Mouse (Mus musculus) embryonic facial prominence, embryonic 10.5 days (tissue): ENCODE data around the gene Gm28729. TPM values are rescaled to one million over a fixed set of nuclear protein-coding genes. Genes with fewer than 3 reads are reported as not detected.
"Not testable (repeated sequence)": the region's sequence is repeated elsewhere in the genome, so short reads cannot be mapped to it uniquely, and the experiment has no call there.

Experiments used
- DNase-seq: peaks from one replicate; pipeline ENCODE4 v3.0.0-alpha.2; 2017; ENCODE audit warnings: low spot score
- H3K27ac ChIP-seq: fragments of 300-500 bp; sonication (generic); replicated peaks from 2 replicates; pipeline ENCODE4 v1.5.1; 2016; ENCODE audit warnings: mild to moderate bottlenecking
- H3K27me3 ChIP-seq: fragments of 300-500 bp; sonication (generic); replicated peaks from 2 replicates; pipeline ENCODE4 v1.6.1; 2016; ENCODE audit warnings: low read depth, mild to moderate bottlenecking; ENCODE audit not compliant: poor library complexity, severe bottlenecking
- H3K36me3 ChIP-seq: fragments of 300-500 bp; sonication (generic); replicated peaks from 2 replicates; pipeline ENCODE4 v1.6.1; 2016; ENCODE audit warnings: mild to moderate bottlenecking, moderate library complexity
- H3K4me1 ChIP-seq: fragments of 300-500 bp; sonication (generic); 2 replicates; pipeline ENCODE4 v1.6.1; 2016
- H3K4me3 ChIP-seq: fragments of 300-500 bp; sonication (generic); 2 replicates; pipeline ENCODE4 v1.5.1; 2016; ENCODE audit warnings: mild to moderate bottlenecking, moderate library complexity
- H3K9me3 ChIP-seq: fragments of 300-500 bp; sonication (generic); 2 replicates; pipeline ENCODE4 v1.6.1; 2016; ENCODE audit warnings: mild to moderate bottlenecking
- WGBS: fragments of 180-500 bp; shearing (Covaris S2); methylation state at CpG from one replicate; pipeline ENCODE4 v1.1.7; 2016; 5-methylcytosine and 5-hydroxymethylcytosine counted together
- polyA plus RNA-seq: library from polyadenylated mRNA; unstranded; fragments of >200 nt; fragmentation: Nextera tagmentation; extraction: Ambion mirVana; gene quantifications from 2 replicates; pipeline ENCODE4 v1.2.1, GENCODE M21; 2016

The Gm28729 gene
- polyA plus RNA-seq, 1 experiment from 2014 or later = not detected

- H3K27me3 ChIP-seq = no peaks in the 10 kb centered on the region
- peak; percentile 77 for DNase-seq
- H3K36me3 ChIP-seq = peaks cover 7% of the 10 kb centered on the region
- H3K9me3 ChIP-seq = no peaks in the 10 kb centered on the region
- peak overlapping the region; percentile 53 for H3K4me3 ChIP-seq
- peaks cover 13% of the 10 kb centered on the region for H3K4me1 ChIP-seq
- peak overlapping the region; percentile 76 for H3K27ac ChIP-seq
- WGBS = 32% methylated on average over 37 of the region's 37 CpGs
Measured at GRCm38 (mm10) chr9:96536895-96537614, 12.0 kb upstream of the Gm28729 start.

GRCm38 (mm10) chr9:96536093-96536492 lies 11.0 kb upstream of the Gm28729 start:
- peaks cover 13% of the 10 kb centered on the region for H3K4me1 ChIP-seq
- not testable (repeated sequence) for H3K27ac ChIP-seq, H3K27me3 ChIP-seq, H3K9me3 ChIP-seq, H3K4me3 ChIP-seq, H3K36me3 ChIP-seq, DNase-seq
- WGBS = 89% methylated on average over 4 of the region's 4 CpGs

GRCm38 (mm10) chr9:96535431-96535830 lies 10.4 kb upstream of the Gm28729 start:
- H3K36me3 ChIP-seq = no peaks in the 10 kb centered on the region

GRCm38 (mm10) chr9:96534256-96534655 lies 9.2 kb upstream of the Gm28729 start:
- Histone ChIP-seq H3K27me3 (no peaks in the 10 kb centered on the region), H3K36me3 (no peaks in the 10 kb centered on the region), H3K27ac (no peak overlapping the region), H3K4me1 (peaks cover 18% of the 10 kb centered on the region), H3K9me3 (no peaks in the 10 kb centered on the region), H3K4me3 (no peak overlapping the region)
- DNase-seq = no peak
- WGBS = 92% methylated on average over 4 of the region's 4 CpGs

More at GRCm38 (mm10) chr9:96535431-96535830, 10.4 kb upstream of the Gm28729 start:
- no peak overlapping the region for H3K4me3 ChIP-seq
- no peak overlapping the region for H3K27ac ChIP-seq
- peaks cover 17% of the 10 kb centered on the region for H3K4me1 ChIP-seq
- no peaks in the 10 kb centered on the region for H3K9me3 ChIP-seq
- DNase-seq = no peak
- H3K27me3 ChIP-seq = no peaks in the 10 kb centered on the region
- 83% methylated on average over 6 of the region's 6 CpGs for WGBS

GRCm38 (mm10) chr9:96533476-96533875 lies 8.4 kb upstream of the Gm28729 start:
- H3K4me1 ChIP-seq = peaks cover 18% of the 10 kb centered on the region
- no peaks in the 10 kb centered on the region for H3K36me3 ChIP-seq
- no peak overlapping the region for H3K4me3 ChIP-seq
- no peaks in the 10 kb centered on the region for H3K9me3 ChIP-seq
- H3K27me3 ChIP-seq = no peaks in the 10 kb centered on the region
- H3K27ac ChIP-seq = no peak overlapping the region
- WGBS = 77% methylated on average over 6 of the region's 6 CpGs
- DNase-seq = no peak

GRCm38 (mm10) chr9:96532531-96532930 lies 7.5 kb upstream of the Gm28729 start:
- Histone ChIP-seq H3K4me3 (no peak overlapping the region), H3K27ac (no peak overlapping the region), H3K9me3 (no peaks in the 10 kb centered on the region), H3K27me3 (no peaks in the 10 kb centered on the region), H3K4me1 (peaks cover 18% of the 10 kb centered on the region), H3K36me3 (no peaks in the 10 kb centered on the region)
- WGBS = 87% methylated on average over 4 of the region's 4 CpGs
- DNase-seq = no peak

- DNase-seq = no peak
- Histone ChIP-seq H3K36me3 (no peaks in the 10 kb centered on the region), H3K27ac (no peak overlapping the region), H3K4me3 (no peak overlapping the region), H3K27me3 (no peaks in the 10 kb centered on the region), H3K4me1 (peaks cover 11% of the 10 kb centered on the region), H3K9me3 (no peaks in the 10 kb centered on the region)
- WGBS = 80% methylated on average over 11 of the region's 11 CpGs
Measured at GRCm38 (mm10) chr9:96530674-96531081, 5.6 kb upstream of the Gm28729 start.

GRCm38 (mm10) chr9:96529961-96530673 lies 5.1 kb upstream of the Gm28729 start:
- Histone ChIP-seq H3K9me3 (no peaks in the 10 kb centered on the region), H3K4me3 (no peak overlapping the region), H3K36me3 (no peaks in the 10 kb centered on the region), H3K27ac (no peak overlapping the region), H3K4me1 (peaks cover 15% of the 10 kb centered on the region), H3K27me3 (no peaks in the 10 kb centered on the region)
- WGBS = 76% methylated on average over 10 of the region's 10 CpGs
- DNase-seq = no peak

GRCm38 (mm10) chr9:96526011-96526410 lies 947 bp upstream of the Gm28729 start:
- Histone ChIP-seq H3K9me3 (no peaks in the 10 kb centered on the region), H3K27me3 (no peaks in the 10 kb centered on the region), H3K4me1 (peaks cover 20% of the 10 kb centered on the region), H3K27ac (no peak overlapping the region), H3K4me3 (no peak overlapping the region), H3K36me3 (no peaks in the 10 kb centered on the region)
- WGBS = 82% methylated on average over 4 of the region's 4 CpGs
- DNase-seq = no peak

- Histone ChIP-seq H3K27ac (no peak overlapping the region), H3K4me1 (peaks cover 14% of the 10 kb centered on the region), H3K4me3 (no peak overlapping the region), H3K36me3 (no peaks in the 10 kb centered on the region), H3K27me3 (no peaks in the 10 kb centered on the region), H3K9me3 (no peaks in the 10 kb centered on the region)
- DNase-seq = no peak
- WGBS = 85% methylated on average over 5 of the region's 5 CpGs
Measured at GRCm38 (mm10) chr9:96523148-96523547, 1.9 kb downstream of the Gm28729 start.

GRCm38 (mm10) chr9:96521574-96521973 lies 3.5 kb downstream of the Gm28729 start:
- not testable (repeated sequence) for H3K9me3 ChIP-seq, H3K27me3 ChIP-seq, H3K27ac ChIP-seq, H3K36me3 ChIP-seq, DNase-seq, H3K4me3 ChIP-seq
- WGBS = 84% methylated on average over 2 of the region's 2 CpGs
- H3K4me1 ChIP-seq = peaks cover 14% of the 10 kb centered on the region

- 39% methylated on average over 4 of the region's 4 CpGs for WGBS
- no peaks in the 10 kb centered on the region for H3K4me1 ChIP-seq
- no peak overlapping the region for H3K4me3 ChIP-seq
- no peaks in the 10 kb centered on the region for H3K9me3 ChIP-seq
- no peak overlapping the region for H3K27ac ChIP-seq
- H3K27me3 ChIP-seq = no peaks in the 10 kb centered on the region
- DNase-seq = no peak
- H3K36me3 ChIP-seq = no peaks in the 10 kb centered on the region
Measured at GRCm38 (mm10) chr9:96517429-96517828, 7.6 kb downstream of the Gm28729 start.

GRCm38 (mm10) chr9:96516806-96517205 lies 8.3 kb downstream of the Gm28729 start:
- Histone ChIP-seq H3K27ac (no peak overlapping the region), H3K27me3 (no peaks in the 10 kb centered on the region), H3K4me3 (no peak overlapping the region), H3K9me3 (no peaks in the 10 kb centered on the region), H3K36me3 (no peaks in the 10 kb centered on the region), H3K4me1 (no peaks in the 10 kb centered on the region)
- WGBS = 67% methylated on average over 3 of the region's 3 CpGs
- DNase-seq = no peak
